Mouse (Mus musculus) urinary bladder, adult 2 months (tissue): ENCODE data around the gene Myo9a. TPM values are rescaled to one million over a fixed set of nuclear protein-coding genes. Genes with fewer than 3 reads are reported as not detected.

Experiments used
- polyA plus RNA-seq: library from polyadenylated mRNA; depleted of rRNA; stranded (reverse); fragments of >200 nt; gene quantifications from 2 replicates; pipeline ENCODE4 v1.2.3, GENCODE M21; 2012; rRNA removed

Gene Myo9a
- polyA plus RNA-seq, 1 experiment, result 9.2 TPM

Other genes with a start within 250 kb of the Myo9a start
- gene Hexa, start 211.4 kb upstream of the Myo9a start, polyA plus RNA-seq, result 103 and 106 TPM in 2 replicates
- 1.3 and 1.5 TPM in 2 replicates for gene Tmem202, start 211.0 kb upstream of the Myo9a start, polyA plus RNA-seq
- 0.19 and 0.21 TPM in 2 replicates for gene Celf6, start 173.0 kb upstream of the Myo9a start, polyA plus RNA-seq
- gene Parp6, start 133.6 kb upstream of the Myo9a start, polyA plus RNA-seq, result 52.4 and 53.9 TPM in 2 replicates
- 888 and 1,061 TPM in 2 replicates for gene Pkm, start 94.5 kb upstream of the Myo9a start, polyA plus RNA-seq
- gene Gramd2, start 70.8 kb upstream of the Myo9a start, polyA plus RNA-seq, result 5.0 and 6.3 TPM in 2 replicates
- gene Senp8, start 186 bp upstream of the Myo9a start, polyA plus RNA-seq, result 6.5 and 7.0 TPM in 2 replicates
- gene Nr2e3, start 209.8 kb downstream of the Myo9a start, polyA plus RNA-seq, result 0.07 and 0.09 TPM in 2 replicates